Mouse (Mus musculus) brown adipose tissue, adult 24 weeks (tissue): ENCODE data around the gene Ttc23. TPM values are rescaled to one million over a fixed set of nuclear protein-coding genes. Genes with fewer than 3 reads are reported as not detected.

Experiments
- H3K27ac ChIP-seq: fragments of 200-500 bp; replicated peaks from 2 replicates; pipeline ENCODE4 v1.5.1; 2012; ENCODE audit warnings: low read depth, mild to moderate bottlenecking, low read length
- H3K4me1 ChIP-seq: fragments of 200-500 bp; 2 replicates; pipeline ENCODE4 v1.6.1; 2012; ENCODE audit warnings: low read length, mixed read lengths; ENCODE audit not compliant: control insufficient read depth, insufficient read depth, insufficient read length
- H3K4me3 ChIP-seq: fragments of 200-500 bp; 2 replicates; pipeline ENCODE4 v1.5.1; 2012; ENCODE audit warnings: low read depth, mild to moderate bottlenecking, low read length, moderate library complexity; ENCODE audit not compliant: insufficient read depth
- polyA plus RNA-seq: library from polyadenylated mRNA; stranded (reverse); fragments of >200 nt; gene quantifications from 2 replicates; pipeline ENCODE4 v1.2.4, GENCODE M21; 2012; ENCODE audit not compliant: missing spikeins, insufficient read depth, insufficient read length

Gene Ttc23
- polyA plus RNA-seq, 1 experiment: 16.1 TPM

- Histone ChIP-seq H3K4me1 (no peaks in the 10 kb centered on the region), H3K27ac (no peak overlapping the region), H3K4me3 (peak overlapping the region; percentile 36)
Observed at GRCm38 (mm10) chr7:67803857-67804215, 156.6 kb downstream of the Ttc23 start.

Other genes starting within 250 kb of the Ttc23 start
- 11.2 and 16.2 TPM in 2 replicates for gene Lrrc28, start 2.1 kb upstream of the Ttc23 start, polyA plus RNA-seq
- gene Synm, start 112.3 kb downstream of the Ttc23 start, polyA plus RNA-seq: 5.0 and 8.7 TPM in 2 replicates